Mouse (Mus musculus) forebrain, embryonic 16.5 days (tissue): ENCODE data around the gene Atf6. TPM values are rescaled to one million over a fixed set of nuclear protein-coding genes. Genes with fewer than 3 reads are reported as not detected.

Source experiments
- ATAC-seq: fragments of 200-750 bp; cut with Nextera tagmentation; 2 replicates; pipeline ENCODE4 v1.8.0; 2017; ENCODE audit warnings: mild to moderate bottlenecking, moderate library complexity
- H3K27ac ChIP-seq: fragments of 300-500 bp; sonication (generic); 2 replicates; pipeline ENCODE4 v1.5.1; 2014; ENCODE audit warnings: low read length, control low read depth
- H3K27me3 ChIP-seq: fragments of 300-500 bp; sonication (generic); replicated peaks from 2 replicates; pipeline ENCODE4 v1.6.1; 2014; ENCODE audit warnings: low read length; ENCODE audit not compliant: control insufficient read depth, insufficient read depth
- H3K36me3 ChIP-seq: fragments of 300-500 bp; sonication (generic); 2 replicates; pipeline ENCODE4 v1.6.1; 2014; ENCODE audit not compliant: control insufficient read depth, insufficient read depth
- H3K4me1 ChIP-seq: fragments of 300-500 bp; sonication (generic); replicated peaks from 2 replicates; pipeline ENCODE4 v1.6.1; 2014; ENCODE audit warnings: low read length; ENCODE audit not compliant: control insufficient read depth, insufficient read depth
- H3K4me2 ChIP-seq: fragments of 300-500 bp; sonication (generic); 2 replicates; pipeline ENCODE4 v1.6.1; 2014; ENCODE audit warnings: mild to moderate bottlenecking, low read length, control low read depth
- H3K4me3 ChIP-seq: fragments of 300-500 bp; sonication (generic); replicated peaks from 2 replicates; pipeline ENCODE4 v1.5.1; 2014; ENCODE audit warnings: mild to moderate bottlenecking, low read length, control low read depth
- H3K9ac ChIP-seq: fragments of 300-500 bp; sonication (generic); replicated peaks from 2 replicates; pipeline ENCODE4 v1.6.1; 2014; ENCODE audit warnings: low read depth, low read length, control low read depth
- H3K9me3 ChIP-seq: fragments of 300-500 bp; sonication (generic); 2 replicates; pipeline ENCODE4 v1.6.1; 2016; ENCODE audit warnings: low read length; ENCODE audit not compliant: control insufficient read depth
- WGBS: fragments of 180-500 bp; shearing (Covaris S2); extraction: QIAGEN DNeasy Blood & Tissue Kit; methylation state at CpG from one replicate; pipeline ENCODE4 v1.1.7; 2014; 5-methylcytosine and 5-hydroxymethylcytosine counted together
- polyA plus RNA-seq: library from polyadenylated mRNA; unstranded; fragments of >200 nt; fragmentation: Nextera tagmentation; extraction: Ambion mirVana; gene quantifications from 2 replicates; pipeline ENCODE4 v1.2.1, GENCODE M21; 2015

Gene Atf6
- polyA plus RNA-seq, 1 experiment from 2014 or later: 7.7 TPM

GRCm38 (mm10) chr1:170795741-170796347 is 71.7 kb downstream of the Atf6 start:
- 0 out of 2 replicates have a peak, but pooled peaks cover 3% of the 10 kb centered on the region for H3K36me3 ChIP-seq
- H3K27me3 ChIP-seq: no peaks in the 10 kb centered on the region
- no peak for ATAC-seq
- H3K27ac ChIP-seq: no peak overlapping the region
- no peaks in the 10 kb centered on the region for H3K9me3 ChIP-seq
- H3K9ac ChIP-seq: no peak overlapping the region
- WGBS: 86% methylated on average over 9 of the region's 9 CpGs
- H3K4me1 ChIP-seq: 0 out of 2 replicates have a peak, but pooled peaks cover 2% of the 10 kb centered on the region
- no peak overlapping the region for H3K4me2 ChIP-seq
- H3K4me3 ChIP-seq: no peak overlapping the region

DNA sequence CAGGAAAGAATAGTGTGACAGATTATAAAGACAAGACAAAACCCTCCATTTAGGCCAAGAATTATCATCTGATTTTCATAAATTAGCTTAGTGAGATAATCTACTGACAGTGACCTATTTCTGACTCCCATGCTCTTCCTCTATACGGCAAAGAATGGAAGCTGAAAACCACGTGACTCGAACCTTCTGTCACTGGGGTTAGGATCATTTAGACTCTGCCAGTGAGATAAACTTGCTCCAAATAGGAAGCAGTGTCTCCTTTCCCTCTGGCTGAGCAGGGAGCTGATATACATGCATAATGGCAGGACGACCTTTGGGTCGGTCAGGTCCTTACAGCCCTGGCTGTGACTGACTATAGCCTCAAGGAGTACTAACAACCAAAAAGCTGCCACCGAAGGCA is 76.0 kb downstream of the Atf6 start:
- no peak for ATAC-seq
- H3K4me1 ChIP-seq: 0 out of 2 replicates have a peak, but pooled peaks cover 2% of the 10 kb centered on the region
- H3K27ac ChIP-seq: no peak overlapping the region
- H3K27me3 ChIP-seq: no peaks in the 10 kb centered on the region
- no peak overlapping the region for H3K9ac ChIP-seq
- WGBS: 77% methylated on average over 6 of the region's 6 CpGs
- H3K4me2 ChIP-seq: no peak overlapping the region
- H3K36me3 ChIP-seq: peaks cover 5% of the 10 kb centered on the region; the same call in 1 of the 2 replicates
- no peaks in the 10 kb centered on the region for H3K9me3 ChIP-seq
- no peak overlapping the region for H3K4me3 ChIP-seq

DNA sequence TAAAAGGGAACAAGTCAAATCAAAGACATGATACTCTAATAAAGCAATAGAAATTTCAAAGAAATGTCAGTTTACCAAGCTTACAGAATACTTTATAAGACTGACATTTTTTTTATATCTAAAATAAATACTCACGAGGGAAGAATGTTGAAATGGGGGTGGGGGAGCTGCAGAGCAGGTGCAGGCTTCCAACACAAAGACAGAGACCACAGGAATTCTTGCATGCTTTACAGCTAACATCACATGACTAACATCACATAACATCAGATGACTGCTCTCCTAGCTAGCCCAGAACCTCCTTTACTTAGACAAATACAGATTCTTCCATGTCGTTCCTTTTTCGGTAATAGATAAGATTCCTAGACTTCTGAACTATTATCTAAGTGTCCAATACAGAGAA is 76.6 kb downstream of the Atf6 start:
- H3K9ac ChIP-seq: no peak overlapping the region
- 77% methylated on average over 3 of the region's 3 CpGs for WGBS
- no peak for ATAC-seq

DNA sequence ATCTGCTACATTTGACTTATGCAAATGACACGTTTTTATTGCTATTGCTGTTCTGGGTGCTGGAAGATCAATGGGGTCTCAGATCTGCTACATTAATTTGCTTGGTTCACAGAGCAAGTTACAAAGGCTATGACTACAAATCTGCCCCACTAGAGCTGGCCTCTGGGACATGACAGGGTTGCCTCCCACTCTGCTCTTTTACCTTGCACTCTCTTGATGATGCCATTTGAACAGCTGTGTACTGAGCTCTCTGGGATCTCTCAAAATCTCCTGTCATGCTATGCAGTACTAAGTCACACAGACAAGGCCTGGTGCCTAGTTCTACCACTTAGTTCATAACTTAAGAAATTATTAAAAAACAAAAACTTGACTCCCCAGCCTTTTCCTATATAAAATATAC is 79.9 kb downstream of the Atf6 start:
- Histone ChIP-seq H3K4me1 (no peaks in the 10 kb centered on the region), H3K9ac (no peak overlapping the region), H3K4me3 (no peak overlapping the region), H3K9me3 (no peaks in the 10 kb centered on the region), H3K27ac (no peak overlapping the region), H3K4me2 (no peak overlapping the region), H3K36me3 (peaks cover 5% of the 10 kb centered on the region; the same call in 1 of the 2 replicates), H3K27me3 (no peaks in the 10 kb centered on the region)
- WGBS: 76% methylated on average over 1 of the region's 1 CpGs
- ATAC-seq: no peak

More for the DNA sequence above, 76.6 kb downstream of the Atf6 start:
- Histone ChIP-seq H3K27me3 (no peaks in the 10 kb centered on the region), H3K4me3 (no peak overlapping the region), H3K9me3 (no peaks in the 10 kb centered on the region), H3K4me2 (no peak overlapping the region), H3K27ac (no peak overlapping the region), H3K4me1 (0 out of 2 replicates have a peak, but pooled peaks cover 2% of the 10 kb centered on the region), H3K36me3 (peaks cover 5% of the 10 kb centered on the region; the same call in 1 of the 2 replicates)

DNA sequence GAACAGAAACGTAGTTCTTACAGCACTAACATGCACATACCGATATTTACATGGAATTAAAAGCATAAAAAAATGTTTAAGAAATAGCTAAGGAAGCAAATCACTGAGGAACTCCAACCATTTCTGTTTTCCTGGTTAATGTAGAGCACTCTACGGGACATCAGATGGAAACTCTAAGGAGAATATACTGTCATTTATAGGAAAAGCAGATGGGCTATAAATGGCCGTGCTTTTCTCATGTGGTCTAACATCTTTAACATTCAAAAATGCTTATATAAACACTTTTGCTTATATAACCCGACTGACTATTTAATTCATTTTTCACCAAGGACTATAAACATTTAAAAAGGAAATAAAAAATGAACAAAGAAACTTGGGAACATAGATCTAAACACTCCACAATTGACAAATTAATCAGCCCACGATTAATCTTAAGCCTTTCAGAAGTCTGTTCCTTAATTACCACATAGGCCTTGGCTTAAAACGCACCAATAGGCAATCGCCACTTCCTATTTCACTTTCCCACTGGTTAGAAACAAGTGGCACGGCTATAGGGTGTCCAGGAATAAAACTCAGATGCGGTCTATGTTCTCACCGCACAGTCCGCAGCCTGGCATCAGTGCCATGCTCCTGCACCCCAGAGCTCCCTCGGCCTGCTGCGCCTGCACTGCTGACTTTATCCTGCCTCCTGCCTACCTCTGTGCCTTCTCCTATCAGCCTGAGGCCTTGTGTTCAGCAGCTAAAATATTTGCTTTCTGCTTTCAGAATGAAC is 80.8 kb downstream of the Atf6 start:
- H3K4me1 ChIP-seq: no peaks in the 10 kb centered on the region
- H3K9ac ChIP-seq: no peak overlapping the region
- H3K27ac ChIP-seq: no peak overlapping the region
- no peaks in the 10 kb centered on the region for H3K27me3 ChIP-seq
- ATAC-seq: no peak
- no peaks in the 10 kb centered on the region for H3K9me3 ChIP-seq
- peaks cover 3% of the 10 kb centered on the region; the same call in 1 of the 2 replicates for H3K36me3 ChIP-seq
- no peak overlapping the region for H3K4me3 ChIP-seq
- WGBS: 92% methylated on average over 14 of the region's 14 CpGs
- H3K4me2 ChIP-seq: no peak overlapping the region

DNA sequence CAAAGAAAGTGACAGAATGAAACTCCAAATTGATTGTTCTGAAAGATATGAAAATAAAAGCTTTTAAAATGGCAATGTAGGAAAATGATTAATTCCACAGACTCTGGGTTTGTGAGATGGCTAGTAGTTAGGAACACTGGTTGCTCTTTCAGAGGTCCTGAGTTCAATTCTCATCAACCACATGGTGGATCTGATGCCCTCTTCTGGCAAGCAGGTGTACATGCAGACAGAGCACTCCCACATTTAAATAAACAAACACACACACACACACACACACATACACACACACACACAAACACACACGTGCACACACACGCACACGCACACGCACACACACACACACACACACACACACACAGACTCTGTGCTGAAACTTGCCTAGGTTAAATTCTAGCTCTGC is 89.9 kb downstream of the Atf6 start:
- Histone ChIP-seq H3K9ac (no peak overlapping the region), H3K27me3 (no peaks in the 10 kb centered on the region), H3K36me3 (0 out of 2 replicates have a peak, but pooled peaks cover 2% of the 10 kb centered on the region), H3K27ac (no peak overlapping the region), H3K4me2 (no peak overlapping the region), H3K4me3 (no peak overlapping the region), H3K9me3 (no peaks in the 10 kb centered on the region), H3K4me1 (no peaks in the 10 kb centered on the region)
- 87% methylated on average over 4 of the region's 4 CpGs for WGBS
- no peak for ATAC-seq

DNA sequence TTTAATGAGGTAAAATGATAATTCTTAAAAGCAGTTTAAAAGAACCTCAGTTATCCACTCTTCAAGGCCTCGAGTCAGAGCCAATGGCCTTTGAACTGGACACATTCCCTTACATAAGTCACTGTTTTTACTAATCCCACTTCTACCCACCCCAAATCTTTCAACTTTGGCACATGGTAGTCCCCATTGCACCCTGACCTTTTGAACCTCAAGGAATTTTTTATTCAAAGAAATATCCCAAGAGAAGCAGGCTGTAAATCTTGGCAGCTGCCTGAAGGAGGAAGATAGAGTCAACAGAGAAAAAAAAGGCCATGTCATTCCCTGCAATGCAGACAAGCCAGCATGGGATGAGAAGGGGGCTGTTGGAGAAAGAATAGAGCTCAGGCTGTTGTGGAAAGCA is 93.1 kb downstream of the Atf6 start:
- Histone ChIP-seq H3K36me3 (0 out of 2 replicates have a peak, but pooled peaks cover 2% of the 10 kb centered on the region), H3K4me3 (no peak overlapping the region), H3K9ac (no peak overlapping the region), H3K4me2 (no peak overlapping the region), H3K27me3 (no peaks in the 10 kb centered on the region), H3K4me1 (no peaks in the 10 kb centered on the region), H3K9me3 (no peaks in the 10 kb centered on the region), H3K27ac (no peak overlapping the region)
- ATAC-seq: no peak
- WGBS: 78% methylated on average over 1 of the region's 1 CpGs

GRCm38 (mm10) chr1:170773506-170773905 is 94.1 kb downstream of the Atf6 start:
- Histone ChIP-seq H3K4me3 (no peak overlapping the region), H3K9ac (no peak overlapping the region), H3K9me3 (no peaks in the 10 kb centered on the region), H3K36me3 (0 out of 2 replicates have a peak, but pooled peaks cover 2% of the 10 kb centered on the region), H3K27ac (no peak overlapping the region), H3K4me2 (no peak overlapping the region), H3K4me1 (no peaks in the 10 kb centered on the region), H3K27me3 (no peaks in the 10 kb centered on the region)
- no peak for ATAC-seq
- WGBS: 94% methylated on average over 4 of the region's 4 CpGs

DNA sequence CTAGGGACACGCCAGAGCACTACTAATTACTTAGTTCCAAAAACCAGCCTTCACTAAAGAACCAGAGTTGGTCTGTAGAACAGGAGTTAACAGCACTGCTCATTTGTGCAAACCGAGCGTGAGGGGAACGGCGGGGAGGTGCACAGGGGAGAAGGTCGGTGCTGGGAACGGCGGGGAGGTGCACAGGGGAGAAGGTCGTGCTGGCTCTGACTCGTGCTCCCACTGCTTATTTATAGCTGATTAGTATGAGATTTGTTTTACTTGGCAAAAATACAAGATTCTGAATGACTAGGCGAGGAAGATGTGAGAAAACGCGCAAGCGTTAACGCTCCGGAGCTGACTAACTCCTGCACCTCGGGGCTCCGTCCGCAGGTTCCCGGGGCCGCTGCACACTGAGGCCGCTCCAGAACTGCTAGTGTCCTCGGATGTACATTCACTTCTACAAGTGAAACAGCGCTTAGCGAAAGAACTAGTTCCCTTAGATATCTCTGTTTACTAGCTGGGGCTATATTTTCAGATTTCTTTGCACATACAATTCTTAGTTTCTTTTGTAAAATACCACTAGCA is 96.1 kb downstream of the Atf6 start:
- WGBS: 60% methylated on average over 25 of the region's 25 CpGs
- no peak for ATAC-seq
- Histone ChIP-seq H3K4me3 (no peak overlapping the region), H3K9me3 (no peaks in the 10 kb centered on the region), H3K36me3 (0 out of 2 replicates have a peak, but pooled peaks cover 2% of the 10 kb centered on the region), H3K27me3 (no peaks in the 10 kb centered on the region), H3K27ac (no peak overlapping the region), H3K4me1 (no peaks in the 10 kb centered on the region), H3K9ac (no peak overlapping the region; the same call in 1 of the 2 replicates), H3K4me2 (no peak overlapping the region)
